Mouse (Mus musculus) embryonic facial prominence, embryonic 15.5 days (tissue): ENCODE results near the gene Scyl2. TPM values are rescaled to one million over a fixed set of nuclear protein-coding genes. Genes with fewer than 3 reads are reported as not detected.

Experiments used
- ATAC-seq: fragments of 200-750 bp; cut with Nextera tagmentation; 2 replicates; pipeline ENCODE4 v1.8.0; 2017; ENCODE audit warnings: low read depth, moderate TSS enrichment; ENCODE audit not compliant: insufficient number of reproducible peaks, low FRiP score, low TSS enrichment
- H3K27ac ChIP-seq: fragments of 300-500 bp; sonication (generic); replicated peaks from 2 replicates; pipeline ENCODE4 v1.5.1; 2015; ENCODE audit warnings: mild to moderate bottlenecking, inconsistent platforms
- H3K27me3 ChIP-seq: fragments of 300-500 bp; sonication (generic); 2 replicates; pipeline ENCODE4 v1.6.1; 2015; ENCODE audit warnings: inconsistent platforms
- H3K36me3 ChIP-seq: fragments of 300-500 bp; sonication (generic); 2 replicates; pipeline ENCODE4 v1.6.1; 2015; ENCODE audit warnings: mild to moderate bottlenecking, inconsistent platforms
- H3K4me1 ChIP-seq: fragments of 300-500 bp; sonication (generic); 2 replicates; pipeline ENCODE4 v1.6.1; 2015; ENCODE audit warnings: inconsistent platforms
- H3K4me2 ChIP-seq: fragments of 300-500 bp; sonication (generic); replicated peaks from 2 replicates; pipeline ENCODE4 v1.6.1; 2015; ENCODE audit warnings: mild to moderate bottlenecking, inconsistent platforms
- H3K4me3 ChIP-seq: fragments of 300-500 bp; sonication (generic); replicated peaks from 2 replicates; pipeline ENCODE4 v1.5.1; 2015; ENCODE audit warnings: mild to moderate bottlenecking, inconsistent platforms
- H3K9ac ChIP-seq: fragments of 300-500 bp; sonication (generic); 2 replicates; pipeline ENCODE4 v1.6.1; 2015; ENCODE audit warnings: inconsistent platforms
- H3K9me3 ChIP-seq: fragments of 300-500 bp; sonication (generic); replicated peaks from 2 replicates; pipeline ENCODE4 v1.6.1; 2016; ENCODE audit warnings: inconsistent platforms
- WGBS: fragments of 180-500 bp; shearing (Covaris S2); methylation state at CpG from one replicate; pipeline ENCODE4 v1.1.7; 2015; 5-methylcytosine and 5-hydroxymethylcytosine counted together
- polyA plus RNA-seq: library from polyadenylated mRNA; unstranded; fragments of >200 nt; fragmentation: Nextera tagmentation; extraction: Ambion mirVana; gene quantifications from 2 replicates; pipeline ENCODE4 v1.2.1, GENCODE M21; 2015

Scyl2 gene
- polyA plus RNA-seq, 1 experiment from 2014 or later: 7.5 TPM

DNA sequence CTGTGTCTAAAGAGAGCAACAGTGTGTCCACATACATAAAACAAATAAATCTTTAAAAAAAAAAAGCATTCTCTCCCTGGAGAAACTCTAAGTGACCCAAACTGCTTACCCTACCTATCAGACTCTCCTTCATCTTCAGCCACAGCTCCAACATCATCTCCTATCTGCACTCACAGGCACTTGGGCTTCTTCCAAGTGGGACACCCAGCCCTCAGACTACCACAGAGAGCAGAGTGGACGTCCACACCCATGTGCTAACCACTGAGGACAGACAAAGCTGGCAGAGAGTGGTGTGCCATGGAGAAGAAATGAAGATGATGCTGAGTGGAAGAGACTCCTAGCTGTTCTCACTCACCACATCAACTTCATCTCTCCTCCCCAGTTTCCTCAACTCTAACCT lies 90.6 kb downstream of the Scyl2 start:
- H3K27ac ChIP-seq: no peak overlapping the region
- H3K27me3 ChIP-seq: no peaks in the 10 kb centered on the region
- 86% methylated on average over 1 of the region's 1 CpGs for WGBS
- no peaks in the 10 kb centered on the region for H3K9me3 ChIP-seq
- H3K4me3 ChIP-seq: no peak overlapping the region
- ATAC-seq: no peak
- H3K36me3 ChIP-seq: no peaks in the 10 kb centered on the region
- H3K4me2 ChIP-seq: no peak overlapping the region
- no peak overlapping the region for H3K9ac ChIP-seq
- no peaks in the 10 kb centered on the region for H3K4me1 ChIP-seq

DNA sequence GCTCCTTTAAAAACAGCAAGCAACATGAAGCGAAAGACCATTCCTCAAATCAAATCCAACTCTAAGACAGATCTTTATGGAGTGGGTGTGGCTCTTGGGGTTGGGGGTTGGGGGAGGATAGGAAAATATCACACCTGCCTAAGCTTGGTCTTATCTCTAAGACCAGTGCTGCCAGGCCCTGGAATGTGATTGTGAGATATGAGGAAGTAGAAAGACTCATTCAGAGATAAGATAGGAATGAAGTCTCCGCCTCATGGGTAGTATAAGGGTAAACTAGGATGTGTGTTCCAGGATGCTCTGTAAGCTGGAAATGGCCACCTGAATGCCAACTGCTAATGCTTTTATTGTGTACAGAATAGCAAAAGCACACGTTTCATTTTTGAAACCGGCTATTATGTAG lies 91.8 kb downstream of the Scyl2 start:
- Histone ChIP-seq H3K4me3 (no peak overlapping the region), H3K9me3 (no peaks in the 10 kb centered on the region), H3K4me2 (no peak overlapping the region), H3K27me3 (no peaks in the 10 kb centered on the region), H3K9ac (no peak overlapping the region), H3K27ac (no peak overlapping the region), H3K36me3 (no peaks in the 10 kb centered on the region), H3K4me1 (no peaks in the 10 kb centered on the region)
- 89% methylated on average over 4 of the region's 4 CpGs for WGBS
- no peak for ATAC-seq

DNA sequence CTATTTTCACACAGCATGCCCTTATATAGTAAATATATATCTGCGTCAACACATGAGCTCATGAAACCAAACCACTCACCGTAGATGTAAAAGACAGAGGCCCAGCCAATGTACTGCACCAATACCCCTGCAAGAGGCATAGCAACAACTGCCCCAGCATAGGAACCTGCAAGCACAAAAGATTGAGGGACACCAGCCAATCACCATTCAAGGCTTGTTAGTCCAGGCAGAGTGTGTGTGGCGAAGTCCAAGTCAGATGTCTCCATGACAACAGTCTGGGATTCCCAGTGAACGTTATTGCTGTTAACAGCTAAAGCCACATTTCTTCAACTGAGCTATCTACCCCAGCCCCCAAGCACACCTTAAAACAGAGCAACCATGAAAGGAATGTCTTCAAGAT lies 93.3 kb downstream of the Scyl2 start:
- Histone ChIP-seq H3K4me2 (no peak overlapping the region), H3K36me3 (no peaks in the 10 kb centered on the region), H3K9me3 (no peaks in the 10 kb centered on the region), H3K4me3 (no peak overlapping the region), H3K27me3 (no peaks in the 10 kb centered on the region), H3K9ac (no peak overlapping the region), H3K27ac (no peak overlapping the region), H3K4me1 (no peaks in the 10 kb centered on the region)
- 64% methylated on average over 4 of the region's 4 CpGs for WGBS
- no peak for ATAC-seq

DNA sequence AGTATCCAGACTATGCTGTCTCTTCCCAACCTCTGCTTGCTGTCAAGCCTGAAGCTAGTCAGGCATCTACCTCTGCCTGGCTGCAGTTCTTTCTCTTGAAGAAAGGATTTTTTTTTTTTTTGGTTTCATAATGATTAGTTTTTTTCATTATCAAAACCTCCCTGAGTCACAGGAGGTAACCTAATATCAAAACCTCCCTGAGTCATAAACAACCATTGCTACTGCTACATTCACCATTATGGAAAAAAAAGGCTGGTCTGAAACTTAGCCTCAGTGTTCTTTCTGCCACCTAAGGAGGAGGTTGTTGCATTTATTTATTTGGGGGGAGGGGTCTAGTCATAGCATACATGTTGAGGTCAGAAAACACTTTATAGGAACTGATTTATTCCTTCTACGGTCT lies 96.2 kb downstream of the Scyl2 start:
- 86% methylated on average over 1 of the region's 1 CpGs for WGBS

More for the DNA sequence above, 96.2 kb downstream of the Scyl2 start:
- Histone ChIP-seq H3K4me3 (no peak overlapping the region), H3K4me1 (no peaks in the 10 kb centered on the region), H3K9ac (no peak overlapping the region), H3K9me3 (no peaks in the 10 kb centered on the region), H3K27ac (no peak overlapping the region), H3K4me2 (no peak overlapping the region), H3K36me3 (no peaks in the 10 kb centered on the region), H3K27me3 (no peaks in the 10 kb centered on the region)
- ATAC-seq: no peak

Other genes starting within 250 kb of the Scyl2 start
- gene Gas2l3, start 242.3 kb downstream of the Scyl2 start, polyA plus RNA-seq: 13.7 and 19.0 TPM in 2 replicates
- gene Nr1h4, start 152.7 kb downstream of the Scyl2 start, polyA plus RNA-seq: not detected in 2 replicates
- gene Slc17a8, start 65.0 kb downstream of the Scyl2 start, polyA plus RNA-seq: 0.17 and 0.27 TPM in 2 replicates
- gene Actr6, start 46.0 kb upstream of the Scyl2 start, polyA plus RNA-seq: 29.5 and 33.6 TPM in 2 replicates
- 17.6 and 23.3 TPM in 2 replicates for gene Uhrf1bp1l, start 58.7 kb upstream of the Scyl2 start, polyA plus RNA-seq
- 2.0 and 2.1 TPM in 2 replicates for gene Anks1b, start 187.2 kb upstream of the Scyl2 start, polyA plus RNA-seq